Mouse (Mus musculus) lung, postnatal 25 days (tissue): ENCODE data around the gene Bend4.
A peak's percentile ranks its signal among the peaks of the same experiment; 100 is the strongest.

Experiments
- DNase-seq: peaks from one replicate; pipeline ENCODE4 v3.0.0; 2022; ENCODE audit warnings: low spot score

Bend4 gene

GRCm38 (mm10) chr5:67427443-67428360 lies at the start of gene Bend4:
Gene Bend4 (minus strand): TSS chr5:67428310.
- DNase-seq = peak; percentile 60

GRCm38 (mm10) chr5:67473723-67474122 lies 45.6 kb upstream of the Bend4 start:
- peak; percentile 57 for DNase-seq

- DNase-seq = no peak
These were observed 45.0 kb upstream of the Bend4 start for GRCm38 (mm10) chr5:67473094-67473493.

GRCm38 (mm10) chr5:67466866-67467530 lies 38.9 kb upstream of the Bend4 start:
- no peak for DNase-seq

GRCm38 (mm10) chr5:67464899-67465298 lies 36.8 kb upstream of the Bend4 start:
- DNase-seq = no peak

- DNase-seq = no peak
These were observed 35.5 kb upstream of the Bend4 start for GRCm38 (mm10) chr5:67463636-67464035.

- DNase-seq = no peak
These were observed 34.2 kb upstream of the Bend4 start for GRCm38 (mm10) chr5:67462331-67462730.

- DNase-seq = no peak
These were observed 28.7 kb upstream of the Bend4 start for GRCm38 (mm10) chr5:67456841-67457240.

GRCm38 (mm10) chr5:67454282-67454681 lies 26.2 kb upstream of the Bend4 start:
- DNase-seq = no peak

- DNase-seq = no peak
These were observed 22.0 kb upstream of the Bend4 start for GRCm38 (mm10) chr5:67449957-67450630.

GRCm38 (mm10) chr5:67446526-67446925 lies 18.4 kb upstream of the Bend4 start:
- no peak for DNase-seq

GRCm38 (mm10) chr5:67444217-67445050 lies 16.3 kb upstream of the Bend4 start:
- DNase-seq = no peak

GRCm38 (mm10) chr5:67442813-67443450 lies 14.8 kb upstream of the Bend4 start:
- DNase-seq = no peak

- DNase-seq = no peak
These were observed 12.5 kb upstream of the Bend4 start for GRCm38 (mm10) chr5:67440563-67440962.

GRCm38 (mm10) chr5:67437403-67437802 lies 9.3 kb upstream of the Bend4 start:
- no peak for DNase-seq

- no peak for DNase-seq
These were observed 1.4 kb downstream of the Bend4 start for GRCm38 (mm10) chr5:67426478-67427442.

GRCm38 (mm10) chr5:67426011-67426410 lies 2.1 kb downstream of the Bend4 start:
- DNase-seq = no peak

- no peak for DNase-seq
These were observed 3.5 kb downstream of the Bend4 start for GRCm38 (mm10) chr5:67424636-67425035.

GRCm38 (mm10) chr5:67423963-67424362 lies 4.1 kb downstream of the Bend4 start:
- DNase-seq = no peak

- no peak for DNase-seq
These were observed 4.8 kb downstream of the Bend4 start for GRCm38 (mm10) chr5:67423326-67423725.
